Mouse (Mus musculus): Measurements from ENCODE around the gene Stat2. TPM values are rescaled to one million over a fixed set of nuclear protein-coding genes. Genes with fewer than 3 reads are reported as not detected.
A peak's percentile ranks its signal among the peaks of the same experiment; 100 is the strongest.

The Stat2 gene
- polyA plus RNA-seq, 1 experiment from 2014 or later = 10.9 TPM

GRCm38 (mm10) chr10:128239140-128239539, 31.2 kb upstream of the Stat2 start:
- DNase-seq (ENCODE audit: low spot score) (no peak), ATAC-seq (replicated peaks; ENCODE audit: low FRiP score, low read depth) (no peak)
- no peaks in the 10 kb centered on the region for H3K4me1 ChIP-seq (replicated peaks; ENCODE audit: insufficient read depth, low read length)
- 0 out of 2 replicates have a peak, but pooled peaks cover 16% of the 10 kb centered on the region for H3K36me3 ChIP-seq (ENCODE audit: insufficient read depth, low read length)
- no peak overlapping the region for H3K27ac ChIP-seq
- TF ChIP-seq CTCF (IDR thresholded peaks at IDR 0.05; ENCODE audit: low read depth) = no peak
- no peaks in the 10 kb centered on the region for H3K9me3 ChIP-seq (replicated peaks; ENCODE audit: low read length)
- no peak overlapping the region for H3K4me3 ChIP-seq (replicated peaks; ENCODE audit: low read depth, low read length)
- WGBS = 88% methylated on average over 4 of the region's 4 CpGs
- no peak overlapping the region for H3K9ac ChIP-seq (ENCODE audit: low read depth, low read length)
- no peaks in the 10 kb centered on the region for H3K27me3 ChIP-seq (ENCODE audit: insufficient read depth, low read length)
- no peak overlapping the region for H3K4me2 ChIP-seq (ENCODE audit: low read length)

- H3K36me3 ChIP-seq (ENCODE audit: insufficient read depth, low read length) = peaks cover 22% of the 10 kb centered on the region; the same call in 1 of the 2 replicates
- WGBS = 91% methylated on average over 18 of the region's 18 CpGs
- H3K9me3 ChIP-seq (replicated peaks; ENCODE audit: low read length) = no peaks in the 10 kb centered on the region
These were observed 30.2 kb upstream of the Stat2 start for GRCm38 (mm10) chr10:128240131-128240530.

GRCm38 (mm10) chr10:128243252-128243651, 27.1 kb upstream of the Stat2 start:
- Histone ChIP-seq H3K9ac (ENCODE audit: low read depth, low read length) (no peak overlapping the region), H3K36me3 (ENCODE audit: insufficient read depth, low read length) (peaks cover 35% of the 10 kb centered on the region), H3K4me1 (replicated peaks; ENCODE audit: insufficient read depth, low read length) (no peaks in the 10 kb centered on the region), H3K4me3 (replicated peaks; ENCODE audit: low read depth, low read length) (no peak overlapping the region), H3K27ac (no peak overlapping the region), H3K4me2 (ENCODE audit: low read length) (no peak overlapping the region), H3K27me3 (ENCODE audit: insufficient read depth, low read length) (no peaks in the 10 kb centered on the region), H3K9me3 (replicated peaks; ENCODE audit: low read length) (no peaks in the 10 kb centered on the region)
- 91% methylated on average over 8 of the region's 8 CpGs for WGBS
- no peak for DNase-seq (ENCODE audit: low spot score)
- no peak for TF ChIP-seq CTCF (IDR thresholded peaks at IDR 0.05; ENCODE audit: low read depth)
- ATAC-seq (replicated peaks; ENCODE audit: low FRiP score, low read depth) = no peak

More at GRCm38 (mm10) chr10:128240131-128240530, 30.2 kb upstream of the Stat2 start:
- no peaks in the 10 kb centered on the region for H3K27me3 ChIP-seq (ENCODE audit: insufficient read depth, low read length)
- ATAC-seq (replicated peaks; ENCODE audit: low FRiP score, low read depth) = no peak
- H3K27ac ChIP-seq = no peak overlapping the region
- no peak overlapping the region for H3K9ac ChIP-seq (ENCODE audit: low read depth, low read length)
- no peaks in the 10 kb centered on the region for H3K4me1 ChIP-seq (replicated peaks; ENCODE audit: insufficient read depth, low read length)
- no peak for TF ChIP-seq CTCF (IDR thresholded peaks at IDR 0.05; ENCODE audit: low read depth)
- H3K4me3 ChIP-seq (replicated peaks; ENCODE audit: low read depth, low read length) = no peak overlapping the region
- DNase-seq (ENCODE audit: low spot score) = no peak
- H3K4me2 ChIP-seq (ENCODE audit: low read length) = no peak overlapping the region

- TF ChIP-seq CTCF (IDR thresholded peaks at IDR 0.05; ENCODE audit: low read depth) = no peak
- no peak overlapping the region for H3K9ac ChIP-seq (ENCODE audit: low read depth, low read length)
- 94% methylated on average over 15 of the region's 15 CpGs for WGBS
- H3K4me1 ChIP-seq (replicated peaks; ENCODE audit: insufficient read depth, low read length) = no peaks in the 10 kb centered on the region
- ATAC-seq (replicated peaks; ENCODE audit: low FRiP score, low read depth) = no peak
- no peaks in the 10 kb centered on the region for H3K27me3 ChIP-seq (ENCODE audit: insufficient read depth, low read length)
- no peak overlapping the region for H3K27ac ChIP-seq
- DNase-seq (ENCODE audit: low spot score) = no peak
- no peak overlapping the region for H3K4me3 ChIP-seq (replicated peaks; ENCODE audit: low read depth, low read length)
- no peaks in the 10 kb centered on the region for H3K9me3 ChIP-seq (replicated peaks; ENCODE audit: low read length)
- no peak overlapping the region for H3K4me2 ChIP-seq (ENCODE audit: low read length)
- H3K36me3 ChIP-seq (ENCODE audit: insufficient read depth, low read length) = peaks cover 37% of the 10 kb centered on the region
These were observed 26.2 kb upstream of the Stat2 start for GRCm38 (mm10) chr10:128244121-128244520.

GRCm38 (mm10) chr10:128247020-128247732, 23.2 kb upstream of the Stat2 start:
- H3K9ac ChIP-seq (ENCODE audit: low read depth, low read length) = 0 out of 2 replicates have a peak overlapping the region, but pooled peaks have one; percentile 6
- WGBS = 78% methylated on average over 17 of the region's 17 CpGs
- H3K36me3 ChIP-seq (ENCODE audit: insufficient read depth, low read length) = peaks cover 53% of the 10 kb centered on the region
- H3K4me3 ChIP-seq (replicated peaks; ENCODE audit: low read depth, low read length) = peak overlapping the region; percentile 12; the same call in 1 of the 2 replicates
- TF ChIP-seq CTCF (IDR thresholded peaks at IDR 0.05; ENCODE audit: low read depth) = no peak
- H3K4me1 ChIP-seq (replicated peaks; ENCODE audit: insufficient read depth, low read length) = no peaks in the 10 kb centered on the region
- no peaks in the 10 kb centered on the region for H3K27me3 ChIP-seq (ENCODE audit: insufficient read depth, low read length)
- DNase-seq (ENCODE audit: low spot score) (peak; percentile 86), ATAC-seq (replicated peaks; ENCODE audit: low FRiP score, low read depth) (no peak)
- H3K27ac ChIP-seq = peak overlapping the region; percentile 82
- peak overlapping the region; percentile 40 for H3K4me2 ChIP-seq (ENCODE audit: low read length)
- no peaks in the 10 kb centered on the region for H3K9me3 ChIP-seq (replicated peaks; ENCODE audit: low read length)

- ATAC-seq (replicated peaks; ENCODE audit: low FRiP score, low read depth) (no peak), DNase-seq (ENCODE audit: low spot score) (no peak)
- Histone ChIP-seq H3K27ac (no peak overlapping the region), H3K27me3 (ENCODE audit: insufficient read depth, low read length) (no peaks in the 10 kb centered on the region), H3K4me1 (replicated peaks; ENCODE audit: insufficient read depth, low read length) (no peaks in the 10 kb centered on the region), H3K36me3 (ENCODE audit: insufficient read depth, low read length) (peaks cover 45% of the 10 kb centered on the region), H3K4me3 (replicated peaks; ENCODE audit: low read depth, low read length) (no peak overlapping the region), H3K9ac (ENCODE audit: low read depth, low read length) (no peak overlapping the region), H3K9me3 (replicated peaks; ENCODE audit: low read length) (no peaks in the 10 kb centered on the region), H3K4me2 (ENCODE audit: low read length) (no peak overlapping the region)
- TF ChIP-seq CTCF (IDR thresholded peaks at IDR 0.05; ENCODE audit: low read depth) = no peak
- 95% methylated on average over 13 of the region's 13 CpGs for WGBS
These were observed 19.8 kb upstream of the Stat2 start for GRCm38 (mm10) chr10:128250565-128250964.

Data from kidney, postnatal 0 days (tissue).